Mouse (Mus musculus): ENCODE results near the gene Enox1.

Gene Enox1

GRCm38 (mm10) chr14:77195314-77196020 is 38.9 kb downstream of the Enox1 start:
- no peak for DNase-seq (ENCODE audit: low spot score in 2 of 2)

DNA sequence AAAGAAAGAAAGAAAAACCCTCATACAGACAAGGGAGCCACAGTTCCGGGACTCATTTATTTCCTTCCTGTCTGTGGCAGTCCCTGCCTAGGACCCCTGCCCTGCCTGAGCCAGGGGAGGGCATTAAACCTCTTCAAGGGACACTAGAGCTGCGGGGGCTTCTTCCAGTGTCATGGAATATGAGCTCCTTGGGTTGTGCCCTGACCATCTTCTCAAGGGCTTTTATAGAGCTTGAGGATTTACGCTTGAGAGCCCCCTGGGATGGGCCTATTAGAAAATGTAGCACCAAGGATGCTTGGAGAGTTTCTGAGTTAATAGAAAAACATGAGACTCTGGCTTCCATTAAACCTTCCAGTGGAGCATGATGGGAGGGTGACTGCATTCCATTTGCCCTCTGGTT is 39.7 kb downstream of the Enox1 start:
- DNase-seq (ENCODE audit: low spot score in 2 of 2) = no peak

- no peak for DNase-seq (ENCODE audit: low spot score in 2 of 2)
These were observed 40.9 kb downstream of the Enox1 start for GRCm38 (mm10) chr14:77197414-77197915.

DNA sequence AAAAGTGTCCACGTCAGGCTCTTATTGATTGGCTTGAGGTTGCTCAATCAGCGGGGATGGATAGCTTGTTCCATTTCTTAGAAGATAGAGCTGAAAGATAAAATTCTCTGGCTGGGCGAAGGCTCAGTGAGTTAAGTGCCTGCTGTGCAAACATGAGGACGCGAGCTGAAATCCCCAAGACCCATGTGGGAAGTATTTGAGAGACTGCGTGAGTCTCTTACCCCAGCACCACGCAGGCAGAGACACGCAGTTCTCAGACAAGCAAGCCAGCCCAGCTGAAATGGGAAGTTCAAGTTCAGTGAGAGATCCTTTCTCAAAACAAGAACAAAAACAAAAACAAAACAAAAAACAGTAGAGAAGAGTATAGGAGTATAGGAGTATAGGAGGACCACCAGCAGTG is 54.3 kb downstream of the Enox1 start:
- DNase-seq (ENCODE audit: low spot score in 2 of 2) = no peak

GRCm38 (mm10) chr14:77213210-77213609 is 56.6 kb downstream of the Enox1 start:
- DNase-seq (ENCODE audit: low spot score in 2 of 2) = no peak

DNA sequence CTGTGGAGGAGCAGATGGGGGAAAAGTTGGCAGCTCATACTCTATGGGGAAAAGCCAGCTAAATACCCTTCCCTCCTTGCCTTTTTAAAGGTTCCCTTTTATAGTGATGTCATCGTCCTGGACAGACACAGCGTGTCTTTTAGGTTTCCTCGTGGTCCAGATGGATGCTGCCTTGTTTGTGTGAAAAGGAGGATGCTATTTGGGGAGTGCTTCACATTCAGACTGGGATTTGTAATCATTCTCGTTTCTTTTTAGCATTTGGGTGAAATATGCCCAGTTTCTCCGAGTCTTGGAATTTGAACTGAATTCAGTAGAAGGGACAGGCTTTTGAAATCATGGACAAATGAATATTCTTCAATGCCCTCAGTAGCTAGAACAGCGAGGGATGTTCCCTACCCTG is 58.3 kb downstream of the Enox1 start:
- no peak for DNase-seq (ENCODE audit: low spot score in 2 of 2)

DNA sequence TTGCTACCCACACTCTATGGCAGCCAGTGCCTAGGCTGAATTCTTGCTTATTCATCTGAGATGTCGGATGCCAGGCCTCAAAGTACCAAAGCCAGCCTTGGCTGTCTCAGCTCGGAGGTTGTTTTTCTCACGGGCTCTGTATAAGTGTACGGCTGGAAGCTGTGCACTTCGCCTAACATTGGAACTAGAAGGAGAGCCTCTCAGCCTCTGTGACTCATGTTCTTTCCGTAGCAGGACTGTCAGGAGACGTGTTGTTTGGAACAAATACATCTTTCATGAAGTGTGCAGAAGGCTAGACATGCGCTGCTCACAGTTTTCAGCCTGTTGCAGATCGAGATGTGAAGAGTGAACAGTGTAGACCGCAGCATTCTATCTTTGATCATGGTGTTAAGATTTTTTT is 68.8 kb downstream of the Enox1 start:
- DNase-seq (ENCODE audit: low spot score in 2 of 2) = peak in 1 of 2 experiments; percentile 34

- no peak for DNase-seq (ENCODE audit: low spot score in 2 of 2)
These were observed 82.2 kb downstream of the Enox1 start for GRCm38 (mm10) chr14:77238811-77239210.

GRCm38 (mm10) chr14:77239360-77239759 is 82.8 kb downstream of the Enox1 start:
- DNase-seq (ENCODE audit: low spot score in 2 of 2) = no peak

DNA sequence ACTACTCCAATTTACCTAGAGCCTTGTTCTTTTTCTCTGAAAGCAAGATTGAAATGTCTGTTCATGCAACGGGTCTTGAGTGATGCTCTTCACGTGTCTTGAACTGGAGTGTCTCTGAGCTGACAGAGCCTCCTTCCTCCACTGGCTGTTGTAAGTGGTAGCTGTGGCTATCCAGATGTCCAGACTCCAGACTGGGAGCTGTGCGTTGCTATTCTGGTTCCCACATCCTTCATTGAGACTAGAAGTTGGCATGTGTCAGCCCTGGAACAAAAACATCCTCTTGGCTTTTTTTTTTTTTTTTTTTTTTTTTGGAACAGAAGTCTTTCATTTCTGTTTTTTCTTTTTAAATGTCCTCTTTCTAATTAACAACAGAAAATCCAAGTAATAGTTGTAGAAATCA is 90.4 kb downstream of the Enox1 start:
- DNase-seq (ENCODE audit: low spot score in 2 of 2) = no peak

DNA sequence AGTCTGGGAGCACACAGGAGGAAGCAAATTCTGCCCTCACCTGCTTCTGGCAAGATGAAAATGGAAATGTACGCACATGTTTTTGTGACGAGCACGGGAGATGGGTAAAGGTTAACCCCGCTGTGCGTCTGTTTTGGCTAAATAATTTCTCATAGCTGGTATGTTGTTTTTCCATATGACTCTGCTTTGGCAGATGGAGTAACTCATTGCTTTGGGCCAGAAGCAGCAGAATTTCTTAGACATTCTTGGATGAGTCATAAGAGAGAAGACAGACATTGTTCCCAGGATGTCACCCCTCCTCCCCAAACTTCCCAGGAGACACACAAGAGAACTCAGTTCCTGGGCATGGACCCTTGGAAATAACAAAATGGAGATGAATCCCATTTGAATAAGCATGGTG is 91.9 kb downstream of the Enox1 start:
- DNase-seq (ENCODE audit: low spot score in 2 of 2) = no peak

DNA sequence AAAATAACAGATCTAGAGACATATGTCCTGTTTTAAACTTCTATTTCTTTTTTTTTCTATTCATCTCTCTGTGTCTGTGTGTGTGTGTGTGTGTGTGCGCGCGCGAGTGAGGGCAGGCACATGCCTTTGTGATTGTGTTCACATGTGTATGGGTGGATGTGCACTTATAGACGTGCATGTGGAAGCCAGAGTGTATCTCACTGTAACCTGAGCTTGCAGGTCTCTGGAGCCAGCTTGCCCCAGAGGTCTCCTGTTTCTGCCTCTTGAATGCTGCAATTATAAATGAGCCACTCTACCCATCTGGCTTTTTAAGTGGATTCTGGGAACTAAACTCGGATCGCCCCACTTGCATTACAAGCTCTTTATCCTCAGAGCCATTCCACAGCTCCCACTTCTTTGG is 92.4 kb downstream of the Enox1 start:
- no peak for DNase-seq (ENCODE audit: low spot score in 2 of 2)

DNA sequence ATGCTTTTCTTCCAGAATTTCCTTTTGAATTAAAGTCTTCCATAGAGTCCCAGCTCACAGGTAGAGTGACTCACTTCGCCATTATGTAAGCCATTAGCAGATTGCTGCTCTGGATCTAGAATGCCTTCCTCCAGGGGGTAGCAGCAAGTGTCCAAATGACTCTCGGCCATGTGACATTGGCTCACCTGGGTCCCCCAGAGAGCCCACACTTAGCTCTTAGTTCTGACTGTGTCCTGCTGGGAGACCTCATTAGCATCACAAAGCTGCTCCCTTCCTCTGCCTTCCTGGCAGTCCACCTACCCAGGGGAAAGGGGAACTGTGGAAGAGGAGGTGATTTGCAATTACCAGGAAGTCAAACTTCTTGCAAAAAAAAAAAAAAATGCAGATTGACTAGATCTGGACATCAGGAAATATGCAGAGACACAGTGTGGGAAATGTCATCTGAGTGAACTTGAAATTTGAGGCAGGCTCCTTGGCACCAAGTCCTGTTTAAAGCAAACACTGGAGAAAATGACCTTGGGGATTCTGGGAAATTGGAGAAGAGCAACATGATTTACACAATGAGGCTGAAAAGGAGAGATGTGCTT is 94.2 kb downstream of the Enox1 start:
- no peak for DNase-seq (ENCODE audit: low spot score in 2 of 2)

GRCm38 (mm10) chr14:77255201-77255600 is 98.6 kb downstream of the Enox1 start:
- DNase-seq (ENCODE audit: low spot score in 2 of 2) = no peak

DNA sequence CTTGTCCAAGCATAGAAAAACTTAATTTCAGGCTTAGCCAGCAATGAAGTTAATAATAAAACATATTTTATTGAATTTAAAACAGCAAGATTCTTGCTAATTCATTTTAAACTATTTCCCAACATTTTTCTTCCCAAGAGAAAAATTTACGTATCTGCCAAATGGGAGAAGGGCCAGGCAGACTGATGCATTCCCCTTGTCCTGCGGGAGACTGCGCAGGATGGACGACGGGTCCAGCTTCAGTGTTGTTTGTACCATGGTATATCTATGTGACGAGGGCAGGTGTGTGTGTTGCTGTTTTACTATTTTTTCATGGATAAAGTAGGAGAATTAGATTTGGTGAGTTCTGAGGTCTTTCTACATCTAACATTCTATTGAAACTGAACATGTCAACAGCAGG is 99.1 kb downstream of the Enox1 start:
- DNase-seq (ENCODE audit: low spot score in 2 of 2) = no peak

- no peak for DNase-seq (ENCODE audit: low spot score in 2 of 2)
These were observed 100.4 kb downstream of the Enox1 start for GRCm38 (mm10) chr14:77256943-77257342.

GRCm38 (mm10) chr14:77257461-77257860 is 100.9 kb downstream of the Enox1 start:
- DNase-seq (ENCODE audit: low spot score in 2 of 2) = no peak

GRCm38 (mm10) chr14:77258186-77258585 is 101.6 kb downstream of the Enox1 start:
- DNase-seq (ENCODE audit: low spot score in 2 of 2) = no peak

DNA sequence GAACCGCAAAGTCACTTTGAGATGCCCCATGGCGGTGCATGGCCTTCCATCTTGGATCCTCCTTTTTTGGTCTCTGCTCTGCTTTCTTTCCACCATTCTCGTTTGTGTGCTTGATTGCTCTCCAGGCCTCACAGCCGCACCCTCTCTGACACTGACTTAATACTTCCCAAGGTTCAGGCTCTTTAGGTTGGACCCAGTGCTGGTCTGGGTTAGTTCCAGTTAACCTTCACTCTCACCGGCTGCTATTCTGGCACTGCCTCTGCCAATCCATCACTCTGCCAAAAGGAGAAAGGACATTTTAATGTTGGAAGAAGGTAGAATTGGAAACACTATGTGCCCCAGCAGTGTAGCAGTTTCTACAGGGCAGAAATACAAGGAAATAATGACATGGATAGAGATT is 103.1 kb downstream of the Enox1 start:
- no peak for DNase-seq (ENCODE audit: low spot score in 2 of 2)

- no peak for DNase-seq (ENCODE audit: low spot score in 2 of 2)
These were observed 103.5 kb downstream of the Enox1 start for GRCm38 (mm10) chr14:77260107-77260506.

- no peak for DNase-seq (ENCODE audit: low spot score in 2 of 2)
These were observed 110.5 kb downstream of the Enox1 start for GRCm38 (mm10) chr14:77266805-77267771.

DNA sequence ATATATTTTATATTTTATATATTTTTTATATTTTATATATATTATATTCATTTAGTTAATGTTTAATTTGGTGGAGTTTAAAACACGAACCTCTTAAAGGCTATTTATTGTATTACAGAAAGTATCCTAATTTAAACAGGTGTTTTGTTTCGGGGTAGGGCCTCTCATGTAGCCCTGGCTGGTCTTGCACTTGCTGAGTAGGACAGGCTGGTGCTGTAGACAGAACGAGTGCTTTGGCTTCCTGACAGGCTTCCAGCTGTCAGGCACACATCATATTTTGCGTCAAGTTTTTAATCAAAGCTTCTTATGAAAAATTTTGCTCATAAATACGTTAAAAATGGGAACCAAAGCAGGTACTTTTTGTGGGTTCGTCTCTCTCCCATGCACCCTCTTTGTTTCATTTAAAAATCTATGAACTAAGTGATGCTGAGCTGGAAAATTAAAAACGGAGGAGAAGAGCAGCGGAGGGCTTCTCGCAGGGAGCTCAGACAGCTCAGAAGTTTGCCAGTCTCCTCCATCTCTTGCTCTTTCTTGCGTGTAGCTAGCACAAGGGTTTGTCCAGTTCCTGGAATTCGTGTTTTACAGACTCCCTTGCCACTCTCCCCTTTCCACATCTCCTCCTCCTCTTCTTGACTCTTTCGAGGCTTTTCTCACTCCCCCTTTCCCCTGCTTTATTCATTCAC is 115.8 kb downstream of the Enox1 start:
- no peak for DNase-seq (ENCODE audit: low spot score in 2 of 2)

Measured in frontal cortex, postnatal 10 days (tissue).